Mouse (Mus musculus) embryonic facial prominence, embryonic 15.5 days (tissue): ENCODE measurements around the gene Trpt1. TPM values are rescaled to one million over a fixed set of nuclear protein-coding genes. Genes with fewer than 3 reads are reported as not detected.

Experiments
- ATAC-seq: fragments of 200-750 bp; cut with Nextera tagmentation; 2 replicates; pipeline ENCODE4 v1.8.0; 2017; ENCODE audit warnings: low read depth, moderate TSS enrichment; ENCODE audit not compliant: insufficient number of reproducible peaks, low FRiP score, low TSS enrichment
- H3K27ac ChIP-seq: fragments of 300-500 bp; sonication (generic); replicated peaks from 2 replicates; pipeline ENCODE4 v1.5.1; 2015; ENCODE audit warnings: mild to moderate bottlenecking, inconsistent platforms
- H3K27me3 ChIP-seq: fragments of 300-500 bp; sonication (generic); 2 replicates; pipeline ENCODE4 v1.6.1; 2015; ENCODE audit warnings: inconsistent platforms
- H3K36me3 ChIP-seq: fragments of 300-500 bp; sonication (generic); 2 replicates; pipeline ENCODE4 v1.6.1; 2015; ENCODE audit warnings: mild to moderate bottlenecking, inconsistent platforms
- H3K4me1 ChIP-seq: fragments of 300-500 bp; sonication (generic); 2 replicates; pipeline ENCODE4 v1.6.1; 2015; ENCODE audit warnings: inconsistent platforms
- H3K4me2 ChIP-seq: fragments of 300-500 bp; sonication (generic); replicated peaks from 2 replicates; pipeline ENCODE4 v1.6.1; 2015; ENCODE audit warnings: mild to moderate bottlenecking, inconsistent platforms
- H3K4me3 ChIP-seq: fragments of 300-500 bp; sonication (generic); replicated peaks from 2 replicates; pipeline ENCODE4 v1.5.1; 2015; ENCODE audit warnings: mild to moderate bottlenecking, inconsistent platforms
- H3K9ac ChIP-seq: fragments of 300-500 bp; sonication (generic); 2 replicates; pipeline ENCODE4 v1.6.1; 2015; ENCODE audit warnings: inconsistent platforms
- H3K9me3 ChIP-seq: fragments of 300-500 bp; sonication (generic); replicated peaks from 2 replicates; pipeline ENCODE4 v1.6.1; 2016; ENCODE audit warnings: inconsistent platforms
- WGBS: fragments of 180-500 bp; shearing (Covaris S2); methylation state at CpG from one replicate; pipeline ENCODE4 v1.1.7; 2015; 5-methylcytosine and 5-hydroxymethylcytosine counted together
- polyA plus RNA-seq: library from polyadenylated mRNA; unstranded; fragments of >200 nt; fragmentation: Nextera tagmentation; extraction: Ambion mirVana; gene quantifications from 2 replicates; pipeline ENCODE4 v1.2.1, GENCODE M21; 2015

Trpt1 gene
- polyA plus RNA-seq, 1 experiment from 2014 or later, result 12.7 TPM

DNA sequence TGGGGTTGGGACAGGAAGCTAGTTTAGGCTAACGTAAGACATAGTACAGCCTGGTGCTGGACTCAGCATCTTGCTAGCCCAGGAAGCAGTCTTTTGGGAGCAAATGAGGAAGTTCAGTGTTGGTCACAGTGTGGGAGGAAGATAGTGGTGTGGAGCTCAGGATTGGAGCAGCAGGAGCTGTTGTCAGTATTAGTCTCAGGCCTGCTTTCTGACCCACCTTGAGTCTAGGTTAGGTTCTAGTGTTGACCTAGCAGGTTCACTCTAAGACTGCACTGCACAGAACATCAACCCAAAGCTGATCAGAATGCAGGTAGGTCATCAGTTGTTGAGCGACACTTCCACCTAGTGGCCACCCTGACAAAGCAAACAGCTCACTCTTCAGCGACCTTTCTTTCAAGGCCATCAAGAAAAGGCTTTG, 24.3 kb downstream of the Trpt1 start:
- H3K9ac ChIP-seq, result no peak overlapping the region
- no peaks in the 10 kb centered on the region for H3K9me3 ChIP-seq
- no peaks in the 10 kb centered on the region for H3K4me1 ChIP-seq
- H3K27me3 ChIP-seq, result no peaks in the 10 kb centered on the region
- 49% methylated on average over 3 of the region's 3 CpGs for WGBS
- no peak overlapping the region for H3K27ac ChIP-seq
- H3K4me2 ChIP-seq, result no peak overlapping the region
- peaks cover 66% of the 10 kb centered on the region for H3K36me3 ChIP-seq
- H3K4me3 ChIP-seq, result no peak overlapping the region
- ATAC-seq, result 0 out of 2 replicates have a peak, but pooled peaks have one; percentile 41

- no peaks in the 10 kb centered on the region for H3K4me1 ChIP-seq
- H3K9me3 ChIP-seq, result no peaks in the 10 kb centered on the region
- H3K4me3 ChIP-seq, result no peak overlapping the region
- no peak for ATAC-seq
- 94% methylated on average over 5 of the region's 5 CpGs for WGBS
- no peak overlapping the region for H3K4me2 ChIP-seq
- H3K36me3 ChIP-seq, result peaks cover 90% of the 10 kb centered on the region
- H3K27ac ChIP-seq, result no peak overlapping the region
- H3K27me3 ChIP-seq, result no peaks in the 10 kb centered on the region
- no peak overlapping the region for H3K9ac ChIP-seq
Observed at GRCm38 (mm10) chr19:7029531-7029930, 33.6 kb downstream of the Trpt1 start.

DNA sequence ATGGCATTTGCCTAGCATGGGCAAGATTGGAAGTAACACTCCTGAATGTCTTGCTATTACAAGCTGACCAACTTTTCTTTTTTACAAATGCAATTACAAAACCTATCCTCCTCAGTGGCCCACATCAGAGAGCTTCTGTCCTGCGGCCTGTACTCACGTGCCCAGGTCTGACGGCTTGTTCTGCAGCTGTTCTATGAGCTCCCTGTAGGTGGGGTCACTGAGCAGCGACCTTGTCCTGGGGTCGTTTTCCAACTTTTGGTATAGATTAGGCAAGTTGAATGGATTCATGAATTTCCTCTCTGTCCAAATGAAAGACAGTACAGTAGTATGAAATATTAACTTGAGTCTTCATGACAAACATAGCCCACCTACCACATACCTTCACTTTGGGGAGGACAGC, 38.1 kb downstream of the Trpt1 start:
- Histone ChIP-seq H3K27me3 (no peaks in the 10 kb centered on the region), H3K4me3 (no peak overlapping the region), H3K9me3 (no peaks in the 10 kb centered on the region), H3K4me2 (no peak overlapping the region), H3K36me3 (peaks cover 64% of the 10 kb centered on the region), H3K9ac (no peak overlapping the region), H3K4me1 (peaks cover 14% of the 10 kb centered on the region), H3K27ac (no peak overlapping the region)
- no peak for ATAC-seq
- 84% methylated on average over 5 of the region's 5 CpGs for WGBS

GRCm38 (mm10) chr19:7039088-7039720, 43.3 kb downstream of the Trpt1 start:
- 1% methylated on average over 35 of the region's 35 CpGs for WGBS
- Histone ChIP-seq H3K27me3 (no peaks in the 10 kb centered on the region), H3K36me3 (peaks cover 14% of the 10 kb centered on the region), H3K27ac (peak overlapping the region; percentile 89), H3K4me3 (peak overlapping the region; percentile 83), H3K4me1 (peaks cover 20% of the 10 kb centered on the region), H3K9me3 (no peaks in the 10 kb centered on the region), H3K9ac (peak overlapping the region; percentile 73), H3K4me2 (peak overlapping the region; percentile 64)
- peak; percentile 6; the same call in 1 of the 2 replicates for ATAC-seq

DNA sequence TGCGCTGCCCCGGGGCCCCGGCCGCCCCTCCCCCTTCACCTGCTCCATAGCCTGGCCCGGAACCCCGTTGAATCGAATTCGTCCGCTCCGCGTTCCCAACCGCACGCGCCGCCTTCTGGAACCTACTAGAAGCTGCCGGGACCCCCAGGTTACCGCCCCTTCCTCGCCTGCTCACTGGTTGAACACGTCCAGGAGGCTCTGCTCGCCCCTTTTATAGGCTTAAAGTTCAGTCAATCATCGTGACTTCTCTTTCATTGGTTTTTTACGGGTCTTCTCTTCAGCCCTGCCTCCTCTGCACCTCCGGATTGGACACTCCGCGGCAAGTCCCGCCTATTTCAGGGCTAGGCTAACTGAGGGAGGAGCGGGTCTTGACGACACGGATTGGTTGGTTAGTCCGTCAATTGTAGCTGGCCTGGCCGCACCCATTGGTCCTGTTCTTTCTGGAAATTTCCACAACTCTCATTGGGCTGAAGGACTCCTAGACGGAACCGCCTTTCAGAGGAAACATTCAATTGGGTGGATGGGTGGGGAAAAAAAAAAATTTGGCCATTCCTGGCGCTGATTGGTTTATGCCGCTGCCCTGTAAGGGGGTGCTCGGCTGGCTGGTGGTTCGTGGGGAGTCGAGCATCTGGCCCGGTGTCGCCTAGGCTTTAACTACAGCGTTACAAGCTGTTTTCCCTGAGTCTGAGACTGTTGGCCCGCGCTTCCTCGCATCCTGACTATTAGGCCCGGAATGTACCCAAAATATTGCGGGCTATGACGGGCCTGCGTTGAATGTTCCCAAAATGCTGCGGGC, 44.1 kb downstream of the Trpt1 start, which contains the start of gene Stip1:
Stip1 (minus strand) TSS at position 127 of the 796 bp plus-strand sequence.
- H3K9ac ChIP-seq, result peak within 1 kb of the TSS; percentile 73
- H3K27me3 ChIP-seq, result no peaks in the 10 kb centered on the region
- H3K9me3 ChIP-seq, result no peaks in the 10 kb centered on the region
- ATAC-seq, result peak; percentile 99
- peak within 1 kb of the TSS; percentile 94 for H3K27ac ChIP-seq
- WGBS, result under 1% methylated on average over 49 of the region's 49 CpGs
- peak within 1 kb of the TSS; percentile 83 for H3K4me2 ChIP-seq
- H3K4me1 ChIP-seq, result peaks cover 20% of the 10 kb centered on the region
- peak within 1 kb of the TSS; percentile 83 for H3K4me3 ChIP-seq
- H3K36me3 ChIP-seq, result peaks cover 8% of the 10 kb centered on the region; the same call in 1 of the 2 replicates

DNA sequence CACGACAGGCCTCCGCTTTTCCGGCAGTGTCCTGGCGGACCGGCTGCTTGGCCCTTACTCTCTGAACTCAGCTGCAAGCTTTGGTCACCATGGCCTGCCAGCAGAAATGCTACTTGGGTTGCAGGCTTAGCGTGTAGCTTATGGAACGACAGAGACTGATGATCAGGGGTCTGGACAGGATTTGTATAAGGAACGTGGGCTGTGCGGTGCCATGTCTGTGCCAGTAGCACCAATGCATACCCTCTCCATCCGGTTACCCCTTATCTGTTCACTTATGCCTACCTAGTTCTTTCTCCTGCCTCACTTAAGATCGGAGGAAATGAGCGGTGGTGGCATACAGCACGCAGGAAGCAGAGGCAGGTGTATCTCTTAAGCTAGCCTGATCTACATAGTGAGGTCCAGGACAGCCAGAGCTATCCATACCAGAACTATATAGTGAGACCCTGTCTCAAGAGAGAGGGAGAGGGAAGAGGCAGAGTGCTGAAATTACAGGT, 44.8 kb downstream of the Trpt1 start:
- peak overlapping the region; percentile 68 for H3K9ac ChIP-seq
- H3K27ac ChIP-seq, result peak overlapping the region; percentile 94
- H3K4me1 ChIP-seq, result peaks cover 20% of the 10 kb centered on the region
- H3K36me3 ChIP-seq, result peaks cover 2% of the 10 kb centered on the region; the same call in 1 of the 2 replicates
- WGBS, result 21% methylated on average over 13 of the region's 13 CpGs
- no peak for ATAC-seq
- H3K9me3 ChIP-seq, result no peaks in the 10 kb centered on the region
- H3K27me3 ChIP-seq, result no peaks in the 10 kb centered on the region
- peak overlapping the region; percentile 83 for H3K4me2 ChIP-seq
- peak overlapping the region; percentile 52 for H3K4me3 ChIP-seq

DNA sequence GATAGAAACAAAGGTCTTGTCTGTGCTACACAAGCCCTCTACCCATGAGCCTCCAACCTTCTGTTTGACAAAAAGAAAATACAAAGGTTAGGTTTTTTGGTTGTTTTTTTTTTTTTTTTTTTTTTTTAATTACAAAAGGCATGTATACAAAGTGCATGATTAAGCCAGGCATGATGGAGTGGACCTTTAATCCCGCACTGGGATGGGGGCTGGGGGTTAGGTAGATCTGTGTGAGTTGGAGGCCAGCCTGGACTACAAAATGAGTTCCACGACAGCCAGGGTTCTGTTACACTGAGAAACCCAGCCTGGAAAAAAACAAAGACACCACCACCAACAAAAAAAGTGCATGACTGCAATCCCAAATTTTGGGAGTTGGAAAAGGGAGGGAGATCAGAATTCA, 45.2 kb downstream of the Trpt1 start:
- H3K27ac ChIP-seq, result no peak overlapping the region
- H3K4me1 ChIP-seq, result peaks cover 20% of the 10 kb centered on the region
- H3K9me3 ChIP-seq, result no peaks in the 10 kb centered on the region
- 89% methylated on average over 2 of the region's 2 CpGs for WGBS
- no peaks in the 10 kb centered on the region for H3K27me3 ChIP-seq
- peak overlapping the region; percentile 83; the same call in 1 of the 2 replicates for H3K4me2 ChIP-seq
- H3K9ac ChIP-seq, result no peak overlapping the region
- H3K4me3 ChIP-seq, result peak overlapping the region; percentile 52
- no peaks in the 10 kb centered on the region for H3K36me3 ChIP-seq
- no peak for ATAC-seq

DNA sequence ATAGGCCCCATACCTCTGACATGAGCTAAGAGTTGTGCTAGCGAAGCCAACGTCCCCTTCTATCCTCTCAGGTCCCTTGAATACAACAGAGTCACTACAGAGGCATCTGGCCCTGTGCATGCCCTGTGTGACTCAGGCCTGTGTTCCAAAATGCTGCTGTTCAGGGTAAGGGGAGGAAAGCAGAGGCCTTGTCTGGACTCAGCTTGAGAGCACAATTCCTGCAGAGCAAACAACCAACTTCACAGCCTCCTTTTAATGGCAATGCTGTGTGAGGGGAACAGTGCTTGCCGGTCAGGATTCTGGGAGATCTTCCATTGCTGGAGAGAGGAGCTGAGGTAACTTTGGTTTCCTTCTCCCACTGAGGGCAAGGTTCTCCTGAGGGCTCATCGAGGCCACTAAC, 48.3 kb downstream of the Trpt1 start:
- H3K36me3 ChIP-seq, result no peaks in the 10 kb centered on the region
- no peak for ATAC-seq
- no peak overlapping the region for H3K9ac ChIP-seq
- H3K27me3 ChIP-seq, result no peaks in the 10 kb centered on the region
- no peaks in the 10 kb centered on the region for H3K9me3 ChIP-seq
- H3K4me2 ChIP-seq, result no peak overlapping the region
- no peak overlapping the region for H3K4me3 ChIP-seq
- H3K4me1 ChIP-seq, result peaks cover 5% of the 10 kb centered on the region
- WGBS, result 62% methylated on average over 4 of the region's 4 CpGs
- H3K27ac ChIP-seq, result no peak overlapping the region

DNA sequence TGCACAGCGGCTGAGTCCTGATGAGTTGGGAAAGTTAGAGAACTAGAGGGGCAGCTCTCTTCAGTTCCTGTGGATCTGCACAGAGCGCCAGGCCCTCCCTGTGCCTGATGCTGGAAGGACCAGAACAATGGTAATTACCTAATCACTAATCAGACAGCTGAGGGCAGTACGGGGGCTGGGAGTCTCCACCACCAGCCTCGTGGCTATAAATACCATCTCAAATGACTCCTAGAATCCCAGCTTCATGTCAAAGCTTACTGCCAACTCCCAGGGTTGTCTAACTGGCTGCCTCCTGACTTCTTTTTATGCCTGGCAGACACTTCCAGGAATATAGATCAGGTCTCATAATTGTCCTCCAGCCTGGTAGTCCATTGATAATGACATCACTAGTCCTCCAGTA, 48.8 kb downstream of the Trpt1 start:
- Histone ChIP-seq H3K27me3 (no peaks in the 10 kb centered on the region), H3K4me1 (peaks cover 5% of the 10 kb centered on the region), H3K36me3 (no peaks in the 10 kb centered on the region), H3K9me3 (no peaks in the 10 kb centered on the region), H3K4me2 (no peak overlapping the region), H3K4me3 (no peak overlapping the region), H3K9ac (no peak overlapping the region), H3K27ac (no peak overlapping the region)
- WGBS, result 34% methylated on average over 4 of the region's 4 CpGs
- ATAC-seq, result no peak
